Mouse (Mus musculus) neural tube, embryonic 11.5 days (tissue): ENCODE results near the gene Cdv3. TPM values are rescaled to one million over a fixed set of nuclear protein-coding genes. Genes with fewer than 3 reads are reported as not detected.
"Not testable (repeated sequence)": the region's sequence is repeated elsewhere in the genome, so short reads cannot be mapped to it uniquely, and the experiment has no call there.

Experiments
- ATAC-seq: fragments of 200-750 bp; cut with Nextera tagmentation; 2 replicates; pipeline ENCODE4 v1.8.0; 2017; ENCODE audit warnings: moderate number of reproducible peaks, mild to moderate bottlenecking, moderate TSS enrichment, moderate library complexity; ENCODE audit not compliant: insufficient read depth, low FRiP score, low TSS enrichment
- DNase-seq: peaks from one replicate; pipeline ENCODE4 v3.0.0-alpha.2; 2015; ENCODE audit warnings: low spot score
- H3K27ac ChIP-seq: fragments of 300-500 bp; sonication (generic); 2 replicates; pipeline ENCODE4 v1.5.1; 2014; ENCODE audit warnings: low read depth, mild to moderate bottlenecking, low read length
- H3K27me3 ChIP-seq: fragments of 300-500 bp; sonication (generic); 2 replicates; pipeline ENCODE4 v1.6.1; 2014; ENCODE audit warnings: mild to moderate bottlenecking, low read length, mixed read lengths; ENCODE audit not compliant: control insufficient read depth, insufficient read depth
- H3K36me3 ChIP-seq: fragments of 300-500 bp; sonication (generic); 2 replicates; pipeline ENCODE4 v1.6.1; 2014; ENCODE audit warnings: mild to moderate bottlenecking, low read length, moderate library complexity, mixed read lengths; ENCODE audit not compliant: control insufficient read depth, insufficient read depth
- H3K4me1 ChIP-seq: fragments of 300-500 bp; sonication (generic); 2 replicates; pipeline ENCODE4 v1.6.1; 2014; ENCODE audit warnings: low read length, mixed read lengths; ENCODE audit not compliant: control insufficient read depth, insufficient read depth
- H3K4me2 ChIP-seq: fragments of 300-500 bp; sonication (generic); 2 replicates; pipeline ENCODE4 v1.6.1; 2014; ENCODE audit warnings: low read depth, mild to moderate bottlenecking, moderate library complexity
- H3K4me3 ChIP-seq: fragments of 300-500 bp; sonication (generic); 2 replicates; pipeline ENCODE4 v1.5.1; 2014; ENCODE audit warnings: low read depth, low read length
- H3K9ac ChIP-seq: fragments of 300-500 bp; sonication (generic); 2 replicates; pipeline ENCODE4 v1.6.1; 2014; ENCODE audit warnings: mild to moderate bottlenecking, low read length
- H3K9me3 ChIP-seq: fragments of 300-500 bp; sonication (generic); 2 replicates; pipeline ENCODE4 v1.6.1; 2016; ENCODE audit warnings: low read length; ENCODE audit not compliant: control insufficient read depth
- WGBS: fragments of 180-500 bp; shearing (Covaris S2); extraction: QIAGEN DNeasy Blood & Tissue Kit; methylation state at CpG from one replicate; pipeline ENCODE4 v1.1.7; 2014; 5-methylcytosine and 5-hydroxymethylcytosine counted together
- polyA plus RNA-seq: library from polyadenylated mRNA; unstranded; fragments of >200 nt; fragmentation: Nextera tagmentation; extraction: Ambion mirVana; gene quantifications from 2 replicates; pipeline ENCODE4 v1.2.1, GENCODE M21; 2014

Cdv3 gene
- polyA plus RNA-seq, 1 experiment from 2014 or later, result 142 TPM

DNA sequence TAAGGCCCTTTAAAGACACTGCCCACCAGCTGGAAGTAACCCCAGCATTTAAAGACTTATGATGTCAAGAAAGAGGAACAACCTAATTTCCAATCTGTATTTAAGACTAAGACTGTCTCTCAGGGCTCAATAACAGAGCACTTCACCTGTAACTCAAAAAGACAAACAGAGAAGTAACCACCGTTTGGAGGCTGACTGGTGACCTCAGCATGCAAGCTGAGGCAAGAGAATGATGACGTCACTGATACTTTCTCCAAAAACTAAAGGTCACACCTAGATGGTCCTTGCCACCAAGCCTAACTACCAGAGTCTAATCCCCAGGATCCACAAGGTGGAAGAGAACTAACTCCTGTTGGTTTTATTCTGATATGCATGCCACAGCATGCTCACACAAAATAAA, 5.0 kb downstream of the Cdv3 start:
- no peaks in the 10 kb centered on the region for H3K9me3 ChIP-seq
- H3K27me3 ChIP-seq, result no peaks in the 10 kb centered on the region
- no peaks in the 10 kb centered on the region; the same call in none of the 2 replicates for H3K4me1 ChIP-seq
- ATAC-seq (no peak), DNase-seq (no peak)
- WGBS, result 80% methylated on average over 2 of the region's 2 CpGs
- H3K9ac ChIP-seq, result no peak overlapping the region
- H3K4me3 ChIP-seq, result no peak overlapping the region
- no peak overlapping the region for H3K27ac ChIP-seq
- H3K36me3 ChIP-seq, result peaks cover 7% of the 10 kb centered on the region; the same call in 1 of the 2 replicates
- H3K4me2 ChIP-seq, result no peak overlapping the region

DNA sequence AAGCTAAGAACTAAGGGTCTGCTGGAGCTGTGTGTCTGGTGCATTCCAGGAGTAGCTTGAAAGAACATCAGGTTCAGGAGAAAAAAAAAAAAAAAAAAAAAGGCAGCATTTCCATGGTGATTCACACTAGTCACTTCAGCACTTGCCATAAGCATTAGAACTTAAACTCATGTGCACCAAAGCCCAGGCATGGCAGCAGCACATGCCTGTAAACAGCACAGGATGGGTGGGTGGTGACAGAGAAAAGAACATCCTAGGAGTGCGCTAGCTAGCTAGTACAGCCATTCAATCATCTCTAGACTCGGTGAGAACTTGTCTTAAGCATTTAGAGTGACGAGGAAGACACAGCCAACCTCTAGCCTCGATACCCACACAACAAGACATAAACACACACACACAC, 7.1 kb downstream of the Cdv3 start:
- H3K9ac ChIP-seq, result no peak overlapping the region
- H3K27ac ChIP-seq, result no peak overlapping the region
- peaks cover 7% of the 10 kb centered on the region; the same call in 1 of the 2 replicates for H3K36me3 ChIP-seq
- DNase-seq (no peak), ATAC-seq (no peak)
- no peaks in the 10 kb centered on the region; the same call in none of the 2 replicates for H3K4me1 ChIP-seq
- H3K4me2 ChIP-seq, result no peak overlapping the region
- no peak overlapping the region for H3K4me3 ChIP-seq
- H3K27me3 ChIP-seq, result no peaks in the 10 kb centered on the region
- 91% methylated on average over 4 of the region's 4 CpGs for WGBS
- no peaks in the 10 kb centered on the region for H3K9me3 ChIP-seq

DNA sequence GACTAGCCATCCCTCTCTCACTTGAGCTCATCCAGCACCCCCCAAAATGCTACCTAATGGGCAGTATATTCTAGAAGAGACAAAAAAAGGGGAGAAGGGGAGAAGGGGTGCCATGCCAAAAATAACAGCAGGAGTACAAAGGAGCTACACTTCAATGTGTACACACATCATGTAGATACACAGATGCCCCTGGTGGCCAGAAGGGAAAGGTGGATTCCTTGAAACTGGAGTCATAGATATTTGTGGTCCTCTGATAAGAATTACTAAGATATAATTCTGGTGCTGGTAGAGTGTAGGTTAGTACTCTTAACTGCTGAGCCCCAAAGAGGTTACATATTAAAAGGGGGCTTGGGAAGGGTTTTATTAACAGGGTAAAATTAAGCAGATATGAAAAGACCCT, 7.7 kb downstream of the Cdv3 start:
- H3K4me2 ChIP-seq, result no peak overlapping the region
- H3K27me3 ChIP-seq, result no peaks in the 10 kb centered on the region
- peaks cover 7% of the 10 kb centered on the region; the same call in 1 of the 2 replicates for H3K36me3 ChIP-seq
- H3K9ac ChIP-seq, result no peak overlapping the region
- ATAC-seq (no peak), DNase-seq (no peak)
- H3K27ac ChIP-seq, result no peak overlapping the region
- H3K9me3 ChIP-seq, result no peaks in the 10 kb centered on the region
- H3K4me3 ChIP-seq, result no peak overlapping the region
- no peaks in the 10 kb centered on the region for H3K4me1 ChIP-seq

DNA sequence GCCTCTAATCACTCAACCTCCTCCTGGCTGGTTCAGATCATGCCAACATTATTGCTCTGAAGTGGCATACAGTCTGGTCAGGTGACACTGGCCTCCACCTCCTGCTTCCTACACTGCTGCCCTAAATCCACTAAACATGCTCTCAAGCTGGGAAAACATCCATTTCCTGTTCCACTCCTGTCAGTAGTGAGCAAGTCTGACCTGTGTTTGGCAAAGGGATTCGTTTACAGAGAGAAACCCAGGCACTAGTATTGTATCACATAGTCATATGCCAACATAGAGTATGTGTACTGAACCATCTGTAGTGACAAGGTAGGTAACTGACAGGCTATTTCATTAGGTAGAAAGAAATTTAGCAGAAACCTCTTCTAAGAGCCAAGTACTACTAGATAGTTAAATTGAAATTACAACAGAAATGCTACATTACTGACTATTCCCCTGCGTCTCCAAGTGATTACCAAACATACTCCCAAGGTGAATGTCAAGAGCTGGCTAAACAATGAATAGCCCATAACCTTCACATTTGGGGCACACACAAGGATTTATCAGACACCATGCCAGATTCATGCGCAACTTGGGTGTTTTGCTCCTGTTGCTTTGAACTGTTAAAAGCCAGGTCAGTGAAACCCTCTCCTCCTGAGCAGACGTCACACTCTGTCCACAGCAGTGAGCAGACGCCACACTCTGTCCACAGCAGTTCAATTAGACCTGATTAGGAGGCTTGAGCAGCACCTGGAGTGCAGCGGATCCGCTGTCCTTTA, 12.0 kb downstream of the Cdv3 start:
- not testable (repeated sequence) for H3K9ac ChIP-seq, H3K9me3 ChIP-seq, H3K4me1 ChIP-seq, H3K4me3 ChIP-seq, H3K27me3 ChIP-seq, H3K36me3 ChIP-seq, DNase-seq, H3K27ac ChIP-seq, ATAC-seq, H3K4me2 ChIP-seq
- WGBS, result 84% methylated on average over 6 of the region's 7 CpGs

DNA sequence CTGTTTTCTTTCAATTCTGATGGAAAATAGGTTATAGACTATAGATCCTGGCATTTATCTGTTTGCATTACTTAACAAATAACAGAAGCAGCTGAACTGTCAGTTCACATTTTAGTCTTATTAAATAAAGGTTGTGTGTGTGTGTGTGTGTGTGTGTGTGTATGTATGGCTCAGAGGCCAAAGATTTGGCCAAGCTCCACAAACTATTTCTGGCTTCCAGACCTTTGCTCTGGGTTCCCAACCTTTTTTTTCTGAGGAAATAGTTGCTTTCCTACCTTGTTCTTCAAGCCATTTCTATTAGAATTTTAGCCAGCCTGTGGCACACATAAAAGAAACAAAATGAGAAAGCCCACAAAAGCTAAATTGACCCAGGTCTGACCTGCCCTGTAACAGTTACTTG, 16.8 kb downstream of the Cdv3 start:
- Histone ChIP-seq H3K4me1 (no peaks in the 10 kb centered on the region), H3K4me3 (no peak overlapping the region), H3K9ac (no peak overlapping the region), H3K27me3 (no peaks in the 10 kb centered on the region), H3K36me3 (peaks cover 10% of the 10 kb centered on the region), H3K4me2 (no peak overlapping the region), H3K27ac (no peak overlapping the region), H3K9me3 (no peaks in the 10 kb centered on the region)
- DNase-seq (no peak), ATAC-seq (no peak)

DNA sequence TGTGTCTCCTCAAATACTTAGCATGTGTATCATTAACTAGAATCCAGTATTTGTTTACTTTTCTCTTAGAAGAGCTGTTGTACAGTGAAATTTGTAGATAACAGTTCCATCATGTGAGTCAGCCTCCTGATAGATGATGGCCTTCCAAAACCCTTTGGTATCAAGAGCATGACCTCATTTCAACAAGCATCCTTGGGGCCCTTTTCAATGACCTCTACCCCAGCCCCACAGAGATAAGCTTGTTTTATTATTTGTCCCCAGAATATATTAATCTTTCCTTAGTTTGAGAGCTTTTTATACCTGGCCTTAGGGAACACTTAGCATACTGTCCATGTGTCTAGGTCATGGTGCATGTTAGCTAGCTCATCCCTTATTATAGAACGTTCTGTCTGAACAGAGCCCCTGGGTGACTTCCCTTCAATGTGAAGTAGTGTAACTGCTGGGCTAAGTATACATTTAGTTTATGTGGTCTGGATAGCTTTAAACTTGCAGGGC, 17.6 kb downstream of the Cdv3 start:
- no peak overlapping the region for H3K27ac ChIP-seq
- no peak overlapping the region for H3K9ac ChIP-seq
- no peaks in the 10 kb centered on the region for H3K9me3 ChIP-seq
- ATAC-seq (no peak), DNase-seq (no peak)
- no peaks in the 10 kb centered on the region for H3K27me3 ChIP-seq
- no peak overlapping the region for H3K4me3 ChIP-seq
- peaks cover 14% of the 10 kb centered on the region for H3K36me3 ChIP-seq
- WGBS, result 89% methylated on average over 1 of the region's 1 CpGs
- H3K4me1 ChIP-seq, result no peaks in the 10 kb centered on the region
- H3K4me2 ChIP-seq, result no peak overlapping the region

DNA sequence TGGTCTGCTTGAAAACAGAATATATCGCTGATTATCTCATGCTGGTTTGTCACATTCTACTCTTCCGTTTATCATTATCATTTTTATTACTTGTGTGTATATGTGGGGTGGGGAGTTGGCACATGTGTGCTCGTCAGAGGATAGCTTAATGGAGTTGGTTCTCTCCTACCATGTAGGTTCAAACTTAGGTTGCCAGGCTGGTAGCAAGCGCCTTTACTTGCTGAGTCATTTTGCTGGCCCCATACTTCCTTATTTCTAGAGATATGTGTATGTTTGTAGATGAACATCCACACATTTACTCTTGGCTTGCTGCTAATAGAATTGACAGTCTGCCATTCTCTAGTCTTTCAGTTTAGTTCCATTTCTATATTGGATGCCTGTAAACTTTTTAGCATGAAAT, 18.6 kb downstream of the Cdv3 start:
- 91% methylated on average over 4 of the region's 4 CpGs for WGBS
- H3K27me3 ChIP-seq, result no peaks in the 10 kb centered on the region
- H3K4me1 ChIP-seq, result no peaks in the 10 kb centered on the region
- no peak overlapping the region for H3K9ac ChIP-seq
- ATAC-seq (no peak), DNase-seq (no peak)
- H3K4me3 ChIP-seq, result no peak overlapping the region
- no peak overlapping the region for H3K27ac ChIP-seq
- H3K4me2 ChIP-seq, result no peak overlapping the region
- H3K36me3 ChIP-seq, result peaks cover 18% of the 10 kb centered on the region
- H3K9me3 ChIP-seq, result no peaks in the 10 kb centered on the region

DNA sequence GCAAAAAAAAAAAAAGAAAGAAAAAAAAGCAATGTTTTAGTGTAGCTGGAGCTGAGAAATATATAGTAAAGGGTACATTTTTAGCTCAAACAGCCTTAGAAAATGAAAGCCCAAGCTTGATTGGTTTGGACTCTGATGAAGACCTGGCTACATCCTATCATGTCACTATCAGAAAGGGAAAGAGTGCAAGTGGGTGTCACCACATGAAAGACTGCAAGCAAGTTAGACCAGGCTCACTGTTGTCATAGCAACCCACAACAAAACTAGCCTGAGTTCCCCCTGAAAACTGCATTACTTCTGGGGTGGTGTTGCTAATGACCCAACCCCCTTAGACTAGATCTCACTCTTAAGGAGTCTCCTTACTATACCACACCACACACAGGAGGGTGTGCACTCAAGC, 28.7 kb downstream of the Cdv3 start:
- no peaks in the 10 kb centered on the region for H3K4me1 ChIP-seq

DNA sequence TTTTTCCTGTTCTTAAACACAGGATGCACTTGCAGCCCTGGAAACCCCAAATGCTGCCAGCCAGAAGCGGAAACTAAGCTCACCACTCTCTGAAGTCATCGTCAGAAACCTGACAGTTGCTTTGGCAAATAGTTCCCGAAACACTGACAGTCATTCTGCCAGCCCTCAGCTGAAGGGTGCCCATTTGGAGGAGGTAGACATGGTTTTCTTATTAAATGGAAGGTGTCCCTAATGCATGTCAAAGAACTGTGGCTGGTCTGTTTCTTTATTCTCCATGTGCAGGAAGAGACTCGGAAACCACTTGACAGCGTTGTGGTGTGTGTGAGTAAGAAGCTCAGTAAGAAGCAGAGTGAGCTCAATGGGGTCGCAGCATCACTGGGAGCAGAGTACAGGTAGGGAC, 33.0 kb downstream of the Cdv3 start:
- no peak overlapping the region for H3K9ac ChIP-seq
- no peak for ATAC-seq
- H3K27ac ChIP-seq, result no peak overlapping the region
- H3K4me2 ChIP-seq, result no peak overlapping the region
- peaks cover 14% of the 10 kb centered on the region for H3K36me3 ChIP-seq
- H3K9me3 ChIP-seq, result no peaks in the 10 kb centered on the region
- no peaks in the 10 kb centered on the region for H3K27me3 ChIP-seq
- 96% methylated on average over 6 of the region's 6 CpGs for WGBS
- no peak for DNase-seq
- no peaks in the 10 kb centered on the region for H3K4me1 ChIP-seq
- H3K4me3 ChIP-seq, result no peak overlapping the region

More for the DNA sequence above, 28.7 kb downstream of the Cdv3 start:
- no peak for ATAC-seq
- H3K4me2 ChIP-seq, result no peak overlapping the region
- no peak for DNase-seq
- H3K4me3 ChIP-seq, result no peak overlapping the region
- H3K9me3 ChIP-seq, result no peaks in the 10 kb centered on the region
- no peak overlapping the region for H3K27ac ChIP-seq
- no peak overlapping the region for H3K9ac ChIP-seq
- no peaks in the 10 kb centered on the region for H3K27me3 ChIP-seq
- H3K36me3 ChIP-seq, result peaks cover 14% of the 10 kb centered on the region
